In the genomic region with DNA sequence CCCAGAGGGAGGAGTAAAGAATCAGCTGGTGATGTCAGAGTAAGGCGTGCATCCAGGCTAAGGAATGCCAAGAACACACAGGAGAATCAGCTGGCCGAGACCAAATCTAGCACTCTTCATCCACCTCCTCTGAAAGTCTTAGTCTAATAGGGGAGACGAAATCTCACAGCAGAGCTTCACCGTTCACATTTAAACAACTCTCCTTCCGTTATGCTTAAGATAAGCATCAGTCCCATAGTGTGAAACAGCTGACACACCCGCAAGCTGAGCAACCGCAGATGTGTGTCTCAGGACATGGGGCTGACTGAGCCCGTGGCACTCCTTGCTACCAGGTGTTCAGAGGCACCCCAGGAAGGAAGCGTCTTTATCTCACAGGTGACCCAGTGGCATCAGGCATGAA, we compare ENCODE assay signal across 22 mouse cellular contexts. TPM values are rescaled to one million over a fixed set of nuclear protein-coding genes. Genes with fewer than 3 reads are reported as not detected.
A peak's percentile ranks its signal among the peaks of the same experiment; 100 is the strongest.
DNase-seq lines count a peak whose midpoint lies in the region; ATAC-seq and TF ChIP-seq lines count a peak whose summit lies in the region.
"Had no signal": no experiment of that assay in that cellular context is flagged by ENCODE, and none has a peak within 500 bp of the region (broad histone marks: within the 10 kb centered on the region; RNA-seq: fewer than 3 reads in every experiment).

No protein-coding gene starts in this region.

- TF ChIP-seq EP300 in MEL (IDR thresholded peaks at IDR 0.05; ENCODE audit: low read depth in 1 of 2, low read length in 2 of 2) = peak in 1 of 2 experiments; percentile 75; a peak in 2 of 4 replicates
- no peak for TF ChIP-seq EP300 in liver, postnatal 0 days (IDR thresholded peaks at IDR 0.05; ENCODE audit: low read depth)

- H3K9me3 ChIP-seq in heart, embryonic 11.5 days (replicated peaks; ENCODE audit: control insufficient read depth, low read length) = no peaks in the 10 kb centered on the region
- no peaks in the 10 kb centered on the region for H3K9me3 ChIP-seq in MEL (replicated peaks; ENCODE audit: insufficient read depth, low read length)
- H3K9me3 ChIP-seq in liver, postnatal 0 days (ENCODE audit: low read length) = no peaks in the 10 kb centered on the region
- H3K9me3 ChIP-seq: embryonic facial prominence, embryonic 15.5 days; forebrain, embryonic 12.5 days; kidney, embryonic 15.5 days; liver, embryonic 15.5 days; megakaryocyte, embryonic 14.5 days had no signal

- H3K36me3 ChIP-seq in heart, embryonic 11.5 days (ENCODE audit: control insufficient read depth, insufficient read depth, low read length) = no peaks in the 10 kb centered on the region
- peaks cover 0 to 31% of the 10 kb centered on the region in 2 experiments; a peak in 2 of 4 replicates for H3K36me3 ChIP-seq in MEL (ENCODE audit: control insufficient read depth in 1 of 2, insufficient read depth in 2 of 2, low read length in 2 of 2)
- H3K36me3 ChIP-seq in liver, postnatal 0 days (replicated peaks; ENCODE audit: insufficient read depth, low read length) = no peaks in the 10 kb centered on the region
- H3K36me3 ChIP-seq: kidney, embryonic 15.5 days; liver, embryonic 15.5 days had no signal

- H3K4me1 ChIP-seq in heart, embryonic 11.5 days (ENCODE audit: control insufficient read depth, insufficient read depth, low read length) = no peaks in the 10 kb centered on the region
- peaks cover 32 to 38% of the 10 kb centered on the region in 2 experiments for H3K4me1 ChIP-seq in MEL (ENCODE audit: control insufficient read depth in 1 of 2, insufficient read depth in 2 of 2, low read length in 2 of 2)
- no peaks in the 10 kb centered on the region for H3K4me1 ChIP-seq in liver, postnatal 0 days (ENCODE audit: insufficient read depth)
- H3K4me1 ChIP-seq: liver, embryonic 15.5 days; megakaryocyte, embryonic 14.5 days had no signal

- DNase-seq in heart, postnatal 4 days = peak; percentile 8
- peak; percentile 36 for DNase-seq in MEL (ENCODE audit: low read depth, low spot score)
- peak; percentile 67 for DNase-seq in naive thymus-derived CD4-positive, alpha-beta T cell, adult 2 months (ENCODE audit: low read depth)
- DNase-seq in thymus, postnatal 36 days = peak; percentile 60 to 82
- no peak for DNase-seq in urinary bladder, postnatal 25 days (ENCODE audit: low spot score)
- DNase-seq in liver, postnatal 0 days = no peak
- DNase-seq: cerebellum, postnatal 10 days; lung, postnatal 14 days had no signal

- TF ChIP-seq CTCF in MEL (IDR thresholded peaks at IDR 0.05 in 2 of 3, conservative IDR thresholded peaks at IDR 0.05 in 1 of 3; ENCODE audit: control insufficient read depth in 1 of 3, insufficient read depth in 1 of 3, low read depth in 2 of 3, low read length in 3 of 3, poor library complexity in 1 of 3, severe bottlenecking in 1 of 3) = no peak
- no peak for TF ChIP-seq CTCF in liver, postnatal 0 days (IDR thresholded peaks at IDR 0.05; ENCODE audit: low read depth)

- no peaks in the 10 kb centered on the region for H3K27me3 ChIP-seq in heart, embryonic 11.5 days (ENCODE audit: control insufficient read depth, insufficient read depth, low read length)
- no peaks in the 10 kb centered on the region for H3K27me3 ChIP-seq in MEL (ENCODE audit: control insufficient read depth in 1 of 2, insufficient read depth in 2 of 2, low read length in 2 of 2)
- no peaks in the 10 kb centered on the region for H3K27me3 ChIP-seq in liver, postnatal 0 days (ENCODE audit: insufficient read depth, low read length)
- H3K27me3 ChIP-seq: embryonic facial prominence, embryonic 15.5 days; forebrain, embryonic 12.5 days; kidney, embryonic 15.5 days; liver, embryonic 15.5 days had no signal

- H3K9ac ChIP-seq in heart, embryonic 11.5 days (ENCODE audit: low read depth, low read length) = no peak overlapping the region
- no peak overlapping the region for H3K9ac ChIP-seq in MEL (ENCODE audit: control insufficient read depth, low read depth, low read length, poor library complexity, severe bottlenecking)
- no peak overlapping the region for H3K9ac ChIP-seq in liver, postnatal 0 days (replicated peaks)
- H3K9ac ChIP-seq: embryonic facial prominence, embryonic 15.5 days; forebrain, embryonic 12.5 days; kidney, embryonic 15.5 days; liver, embryonic 15.5 days had no signal

- TF ChIP-seq POLR2A in MEL (IDR thresholded peaks at IDR 0.05; ENCODE audit: control insufficient read depth in 1 of 2, insufficient read depth in 1 of 2, low read depth in 1 of 2, low read length in 2 of 2, poor library complexity in 1 of 2) = no peak

- no peaks in the 10 kb centered on the region for H3K79me2 ChIP-seq in MEL (ENCODE audit: control insufficient read depth, insufficient read depth, low read length, poor library complexity)

- H3K4me3 ChIP-seq in heart, embryonic 11.5 days (ENCODE audit: low read depth, low read length) = no peak overlapping the region
- H3K4me3 ChIP-seq in MEL (ENCODE audit: control insufficient read depth in 1 of 2, insufficient read depth in 1 of 2, low read depth in 2 of 2, low read length in 2 of 2) = no peak overlapping the region
- no peak overlapping the region for H3K4me3 ChIP-seq in liver, postnatal 0 days (ENCODE audit: low read depth, low read length)
- H3K4me3 ChIP-seq: embryonic facial prominence, embryonic 15.5 days; forebrain, embryonic 12.5 days; kidney, embryonic 15.5 days; liver, embryonic 15.5 days; megakaryocyte, embryonic 14.5 days had no signal

- no peak overlapping the region for H3K4me2 ChIP-seq in heart, embryonic 11.5 days
- no peak overlapping the region for H3K4me2 ChIP-seq in liver, postnatal 0 days (ENCODE audit: low read depth, low read length)
- H3K4me2 ChIP-seq: embryonic facial prominence, embryonic 15.5 days; forebrain, embryonic 12.5 days; kidney, embryonic 15.5 days; liver, embryonic 15.5 days had no signal

- no peak for TF ChIP-seq RAD21 in MEL (IDR thresholded peaks at IDR 0.05; ENCODE audit: low read depth, low read length)

- H3K27ac ChIP-seq in heart, embryonic 11.5 days (ENCODE audit: low read depth, low read length) = no peak overlapping the region
- H3K27ac ChIP-seq in MEL (ENCODE audit: control insufficient read depth, low read depth, low read length) = peak overlapping the region; percentile 11; the same call in 1 of the 2 replicates
- no peak overlapping the region for H3K27ac ChIP-seq in liver, postnatal 0 days (ENCODE audit: low read depth)
- H3K27ac ChIP-seq: embryonic facial prominence, embryonic 15.5 days; forebrain, embryonic 12.5 days; kidney, embryonic 15.5 days; liver, embryonic 15.5 days had no signal

- WGBS in heart, embryonic 11.5 days (ENCODE audit: insufficient replicate concordance) = 69% methylated on average over 9 of the region's 9 CpGs
- 77% methylated on average over 9 of the region's 9 CpGs for WGBS in liver, postnatal 0 days (ENCODE audit: insufficient replicate concordance)

- no peak for ATAC-seq in heart, embryonic 11.5 days (replicated peaks; ENCODE audit: insufficient number of reproducible peaks, low FRiP score, low TSS enrichment)
- ATAC-seq in liver, postnatal 0 days = no peak
- ATAC-seq: midbrain, embryonic 16.5 days had no signal

TF ChIP-seq in MEL, 35 proteins besides CTCF, POLR2A, EP300 and RAD21:
- peak; percentile 79 for TF ChIP-seq TCF12 (IDR thresholded peaks at IDR 0.05; ENCODE audit: low read depth, low read length)
- peak; percentile 98 for TF ChIP-seq ETS1 (IDR thresholded peaks at IDR 0.05; ENCODE audit: low read depth, low read length)
- TF ChIP-seq GATA1 (IDR thresholded peaks at IDR 0.05; ENCODE audit: low read depth, low read length) = peak; percentile 71
- no peak for TF ChIP-seq MAX (IDR thresholded peaks at IDR 0.05; ENCODE audit: low read length)
- TF ChIP-seq SIN3A (IDR thresholded peaks at IDR 0.05; ENCODE audit: low read length) = no peak; the same call in 1 of the 2 replicates
- TF ChIP-seq UBTF (IDR thresholded peaks at IDR 0.05; ENCODE audit: borderline replicate concordance, insufficient read depth, low read depth, low read length) = no peak

RNA-seq across cellular contexts. Expression of a gene that starts 14.2 kb away (rescaled TPM):
- total RNA-seq in heart, postnatal 4 days (2021) = under 1 TPM; 0.74 to 0.88 TPM
- 5.9 and 7.1 TPM in 2 replicates for polyA plus RNA-seq in heart, embryonic 11.5 days (2014; fragmentation: Nextera tagmentation; extraction: Ambion mirVana)
- total RNA-seq in MEL (2012; rRNA removed) = 0.07 and 0.31 TPM in 2 replicates
- under 1 TPM in 1 of 2 experiments, not detected in 1; 0.43 TPM for polyA plus RNA-seq in MEL (2012; ENCODE audit: insufficient read depth in 1 of 2, insufficient read length in 2 of 2, low read depth in 1 of 2, low replicate concordance in 2 of 2, missing spikeins in 1 of 2)
- 0.17 and 0.33 TPM in 2 replicates for polyA plus RNA-seq in liver, postnatal 0 days (2015; fragmentation: Nextera tagmentation; extraction: Ambion mirVana)

RNA-seq across cellular contexts. Expression of a gene that starts 47.3 kb away (rescaled TPM):
- total RNA-seq in heart, postnatal 4 days (2021) = 1 to 10 TPM; 2.4 to 2.5 TPM
- 0.84 and 0.93 TPM in 2 replicates for polyA plus RNA-seq in heart, embryonic 11.5 days (2014; fragmentation: Nextera tagmentation; extraction: Ambion mirVana)
- total RNA-seq in MEL (2012; rRNA removed) = not detected in 2 replicates
- polyA plus RNA-seq in MEL (2012; ENCODE audit: insufficient read depth in 1 of 2, insufficient read length in 2 of 2, low read depth in 1 of 2, low replicate concordance in 2 of 2, missing spikeins in 1 of 2) = not detected
- 0.01 TPM in 1 of 2 replicates, not detected in the other for polyA plus RNA-seq in liver, postnatal 0 days (2015; fragmentation: Nextera tagmentation; extraction: Ambion mirVana)

RNA-seq across cellular contexts. Expression of a gene that starts 55.2 kb away (rescaled TPM):
- not detected for total RNA-seq in heart, postnatal 4 days (2021)
- polyA plus RNA-seq in heart, embryonic 11.5 days (2014; fragmentation: Nextera tagmentation; extraction: Ambion mirVana) = not detected in 2 replicates
- not detected in 2 replicates for total RNA-seq in MEL (2012; rRNA removed)
- not detected for polyA plus RNA-seq in MEL (2012; ENCODE audit: insufficient read depth in 1 of 2, insufficient read length in 2 of 2, low read depth in 1 of 2, low replicate concordance in 2 of 2, missing spikeins in 1 of 2)
- not detected in 2 replicates for polyA plus RNA-seq in liver, postnatal 0 days (2015; fragmentation: Nextera tagmentation; extraction: Ambion mirVana)
- total RNA-seq: granulocyte monocyte progenitor cell, adult 5-6 weeks; heart, postnatal 25 days; layer of hippocampus, postnatal 25 days; left cerebral cortex, postnatal 14 days had no signal
- polyA plus RNA-seq: embryonic facial prominence, embryonic 15.5 days; forebrain, embryonic 12.5 days; kidney, embryonic 15.5 days; large intestine, adult 2 months; limb, embryonic 14.5 days; liver, embryonic 15.5 days; testis, adult 2 months had no signal

Comparison
In these comparisons a context has a peak if more than half of its experiments do, and no peak if none do; other contexts are left out.
1. DNase-seq: peak in heart, postnatal 4 days (single experiment), MEL (single experiment), naive thymus-derived CD4-positive, alpha-beta T cell, adult 2 months (single experiment) and thymus, postnatal 36 days (2 of 2); none in urinary bladder, postnatal 25 days (single experiment) and liver, postnatal 0 days (single experiment).